18 mouse cellular contexts compared by ENCODE assay signal in the genomic region with DNA sequence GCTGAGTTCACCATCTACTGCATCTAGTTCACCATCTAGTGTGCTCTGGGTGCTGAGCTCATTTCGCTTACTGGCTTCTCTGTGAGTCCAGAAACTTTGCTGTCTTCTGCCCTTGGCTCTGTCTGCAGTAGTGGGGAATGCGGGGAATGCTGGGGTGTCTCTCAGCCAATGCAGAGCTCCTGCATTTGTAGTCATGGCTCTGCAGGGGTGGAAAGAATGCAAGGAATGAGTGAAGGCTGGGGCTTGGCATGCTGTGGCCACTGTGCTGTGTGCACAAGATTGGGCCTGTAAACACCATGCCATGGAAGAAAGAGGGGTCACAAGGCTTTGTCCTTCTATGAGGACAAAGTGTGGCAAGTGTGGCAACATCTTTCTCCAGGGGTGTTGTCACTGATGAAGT.
DNase-seq lines count a peak whose midpoint lies in the region; ATAC-seq lines count a peak whose summit lies in the region.
"Had no signal": no experiment of that assay in that cellular context is flagged by ENCODE, and none has a peak within 500 bp of the region (broad histone marks: within the 10 kb centered on the region; RNA-seq: fewer than 3 reads in every experiment).

No protein-coding gene starts in this region.

- H3K27me3 ChIP-seq in heart, embryonic 13.5 days (replicated peaks) = no peaks in the 10 kb centered on the region
- H3K27me3 ChIP-seq in neural tube, embryonic 15.5 days (replicated peaks) = no peaks in the 10 kb centered on the region
- H3K27me3 ChIP-seq in heart, embryonic 15.5 days = no peaks in the 10 kb centered on the region
- H3K27me3 ChIP-seq: forebrain, embryonic 13.5 days had no signal

- H3K4me1 ChIP-seq in heart, embryonic 13.5 days = peaks cover 20% of the 10 kb centered on the region
- peaks cover 12% of the 10 kb centered on the region for H3K4me1 ChIP-seq in neural tube, embryonic 15.5 days
- peaks cover 14% of the 10 kb centered on the region; the same call in 1 of the 2 replicates for H3K4me1 ChIP-seq in heart, embryonic 15.5 days (replicated peaks)

- H3K4me3 ChIP-seq in heart, embryonic 13.5 days = no peak overlapping the region
- H3K4me3 ChIP-seq in neural tube, embryonic 15.5 days (replicated peaks) = no peak overlapping the region
- no peak overlapping the region for H3K4me3 ChIP-seq in heart, embryonic 15.5 days
- H3K4me3 ChIP-seq: forebrain, embryonic 13.5 days had no signal

- H3K9me3 ChIP-seq in heart, embryonic 13.5 days = peaks cover 7% of the 10 kb centered on the region; the same call in 1 of the 2 replicates
- 0 out of 2 replicates have a peak, but pooled peaks cover 3% of the 10 kb centered on the region for H3K9me3 ChIP-seq in neural tube, embryonic 15.5 days (replicated peaks)
- 0 out of 2 replicates have a peak, but pooled peaks cover 4% of the 10 kb centered on the region for H3K9me3 ChIP-seq in heart, embryonic 15.5 days (replicated peaks)

- ATAC-seq in heart, embryonic 13.5 days (ENCODE audit: extremely low read depth, insufficient number of reproducible peaks, low FRiP score, low TSS enrichment) = no peak
- ATAC-seq in neural tube, embryonic 15.5 days (ENCODE audit: low FRiP score) = no peak
- ATAC-seq in heart, embryonic 15.5 days (replicated peaks; ENCODE audit: insufficient number of reproducible peaks, insufficient read depth, low FRiP score, low read depth) = peak; percentile 61; the same call in 1 of the 2 replicates
- ATAC-seq: forebrain, embryonic 13.5 days; inflammation-experienced regulatory T-cells, adult 6 months; midbrain, embryonic 16.5 days had no signal

- no peaks in the 10 kb centered on the region for H3K36me3 ChIP-seq in heart, embryonic 13.5 days
- peaks cover 48% of the 10 kb centered on the region for H3K36me3 ChIP-seq in neural tube, embryonic 15.5 days
- H3K36me3 ChIP-seq in heart, embryonic 15.5 days = no peaks in the 10 kb centered on the region

- H3K4me2 ChIP-seq in heart, embryonic 13.5 days = no peak overlapping the region
- no peak overlapping the region for H3K4me2 ChIP-seq in neural tube, embryonic 15.5 days
- no peak overlapping the region for H3K4me2 ChIP-seq in heart, embryonic 15.5 days
- H3K4me2 ChIP-seq: forebrain, embryonic 13.5 days had no signal

- H3K27ac ChIP-seq in heart, embryonic 13.5 days (replicated peaks) = peak overlapping the region; percentile 70
- H3K27ac ChIP-seq in neural tube, embryonic 15.5 days (replicated peaks) = 0 out of 2 replicates have a peak overlapping the region, but pooled peaks have one; percentile 11
- H3K27ac ChIP-seq in heart, embryonic 15.5 days = peak overlapping the region; percentile 55
- H3K27ac ChIP-seq: forebrain, embryonic 13.5 days; liver, embryonic 14.5 days had no signal

- WGBS in heart, embryonic 13.5 days = 28% methylated on average over 2 of the region's 2 CpGs
- 72% methylated on average over 2 of the region's 2 CpGs for WGBS in neural tube, embryonic 15.5 days
- 22% methylated on average over 2 of the region's 2 CpGs for WGBS in heart, embryonic 15.5 days

- DNase-seq in heart, adult 9 months (ENCODE audit: low spot score in 2 of 2) = no peak
- no peak for DNase-seq in neural tube, embryonic 10.5 days (ENCODE audit: extremely low spot score, low spot score)
- DNase-seq in thymus, postnatal 10 days (ENCODE audit: low spot score in 2 of 2) = no peak
- DNase-seq in kidney, postnatal 10 days = no peak
- DNase-seq: adrenal gland, postnatal 25 days; cerebellum, adult 11 months; cerebellum, postnatal 10 days; gastrocnemius, postnatal 10 days; kidney, adult 8-10 months; kidney, postnatal 25 days; thymus, postnatal 14 days had no signal

- H3K9ac ChIP-seq in heart, embryonic 13.5 days = no peak overlapping the region
- H3K9ac ChIP-seq in neural tube, embryonic 15.5 days (replicated peaks) = no peak overlapping the region
- H3K9ac ChIP-seq in heart, embryonic 15.5 days = no peak overlapping the region
- H3K9ac ChIP-seq: forebrain, embryonic 13.5 days; liver, embryonic 14.5 days had no signal

Comparison
In these comparisons a context has a peak if more than half of its experiments do, and no peak if none do; other contexts are left out.
1. H3K27ac ChIP-seq: peak in every context shown above with its lines; median percentile 70 in heart, embryonic 13.5 days; 55 in heart, embryonic 15.5 days; 11 in neural tube, embryonic 15.5 days.